Mouse (Mus musculus): ENCODE data around the gene Zfp760. TPM values are rescaled to one million over a fixed set of nuclear protein-coding genes. Genes with fewer than 3 reads are reported as not detected.

Zfp760 gene
- polyA plus RNA-seq, 1 experiment from 2014 or later, result 17.9 TPM

- ATAC-seq (replicated peaks), result 0 out of 2 replicates have a peak, but pooled peaks have one; percentile 18
- Histone ChIP-seq H3K4me1 (peaks cover 10% of the 10 kb centered on the region), H3K4me2 (replicated peaks) (peak overlapping the region; percentile 59), H3K27ac (replicated peaks) (peak overlapping the region; percentile 86), H3K4me3 (peak overlapping the region; percentile 71), H3K27me3 (no peaks in the 10 kb centered on the region), H3K9ac (replicated peaks) (peak overlapping the region; percentile 76), H3K36me3 (peaks cover 11% of the 10 kb centered on the region), H3K9me3 (no peaks in the 10 kb centered on the region)
- WGBS, result 82% methylated on average over 4 of the region's 4 CpGs
These were observed 25.5 kb downstream of the Zfp760 start for GRCm38 (mm10) chr17:21733049-21733448.

- H3K4me1 ChIP-seq, result peaks cover 10% of the 10 kb centered on the region
- ATAC-seq (replicated peaks), result peak; percentile 99
- no peaks in the 10 kb centered on the region for H3K27me3 ChIP-seq
- peak overlapping the region; percentile 76 for H3K9ac ChIP-seq (replicated peaks)
- peak overlapping the region; percentile 59 for H3K4me2 ChIP-seq (replicated peaks)
- H3K36me3 ChIP-seq, result peaks cover 13% of the 10 kb centered on the region
- H3K9me3 ChIP-seq, result no peaks in the 10 kb centered on the region
- H3K4me3 ChIP-seq, result peak overlapping the region; percentile 71
- H3K27ac ChIP-seq (replicated peaks), result peak overlapping the region; percentile 86
- under 1% methylated on average over 27 of the region's 27 CpGs for WGBS
These were observed 26.0 kb downstream of the Zfp760 start for GRCm38 (mm10) chr17:21733529-21734031.

GRCm38 (mm10) chr17:21752791-21753190, 45.2 kb downstream of the Zfp760 start:
- no peaks in the 10 kb centered on the region for H3K9me3 ChIP-seq
- H3K4me1 ChIP-seq, result peaks cover 7% of the 10 kb centered on the region
- H3K4me2 ChIP-seq (replicated peaks), result no peak overlapping the region
- 26% methylated on average over 2 of the region's 2 CpGs for WGBS
- H3K4me3 ChIP-seq, result no peak overlapping the region
- ATAC-seq (replicated peaks), result no peak
- H3K27ac ChIP-seq (replicated peaks), result no peak overlapping the region
- H3K36me3 ChIP-seq, result peaks cover 3% of the 10 kb centered on the region
- no peaks in the 10 kb centered on the region for H3K27me3 ChIP-seq
- H3K9ac ChIP-seq (replicated peaks), result no peak overlapping the region

GRCm38 (mm10) chr17:21753342-21754208, 46.0 kb downstream of the Zfp760 start:
- Histone ChIP-seq H3K4me3 (peak overlapping the region; percentile 35), H3K9ac (replicated peaks) (peak overlapping the region; percentile 28; the same call in 1 of the 2 replicates), H3K27ac (replicated peaks) (no peak overlapping the region), H3K4me1 (peaks cover 7% of the 10 kb centered on the region), H3K9me3 (no peaks in the 10 kb centered on the region), H3K27me3 (no peaks in the 10 kb centered on the region), H3K4me2 (replicated peaks) (peak overlapping the region; percentile 51), H3K36me3 (no peaks in the 10 kb centered on the region)
- peak; percentile 51 for ATAC-seq (replicated peaks)
- WGBS, result 9% methylated on average over 20 of the region's 20 CpGs

GRCm38 (mm10) chr17:21770336-21770735, 62.8 kb downstream of the Zfp760 start:
- H3K27ac ChIP-seq (replicated peaks), result no peak overlapping the region
- 86% methylated on average over 2 of the region's 2 CpGs for WGBS
- no peaks in the 10 kb centered on the region for H3K27me3 ChIP-seq
- no peaks in the 10 kb centered on the region for H3K36me3 ChIP-seq
- ATAC-seq (replicated peaks), result no peak
- H3K9me3 ChIP-seq, result no peaks in the 10 kb centered on the region; the same call in 1 of the 2 replicates
- H3K4me2 ChIP-seq (replicated peaks), result no peak overlapping the region
- H3K4me3 ChIP-seq, result no peak overlapping the region
- H3K9ac ChIP-seq (replicated peaks), result no peak overlapping the region
- no peaks in the 10 kb centered on the region for H3K4me1 ChIP-seq

Other genes starting within 250 kb of the Zfp760 start
- gene Zfp53, start 218.7 kb upstream of the Zfp760 start, polyA plus RNA-seq (2015; fragmentation: Nextera tagmentation; extraction: Ambion mirVana), result 10.9 and 11.3 TPM in 2 replicates
- 2.0 and 2.4 TPM in 2 replicates for gene Zfp52, start 172.2 kb upstream of the Zfp760 start, polyA plus RNA-seq (2015; fragmentation: Nextera tagmentation; extraction: Ambion mirVana)
- gene Zfp948, start 140.7 kb upstream of the Zfp760 start, polyA plus RNA-seq (2015; fragmentation: Nextera tagmentation; extraction: Ambion mirVana), result 18.6 and 19.5 TPM in 2 replicates
- 10.3 and 11.9 TPM in 2 replicates for gene Zfp983, start 57.1 kb upstream of the Zfp760 start, polyA plus RNA-seq (2015; fragmentation: Nextera tagmentation; extraction: Ambion mirVana)
- gene Gm10226, start 15.9 kb upstream of the Zfp760 start, polyA plus RNA-seq (2015; fragmentation: Nextera tagmentation; extraction: Ambion mirVana), result 14.7 and 14.8 TPM in 2 replicates
- 11.1 and 13.7 TPM in 2 replicates for gene Zfp229, start 23.1 kb downstream of the Zfp760 start, polyA plus RNA-seq (2015; fragmentation: Nextera tagmentation; extraction: Ambion mirVana)
- gene Zfp820, start 138.0 kb downstream of the Zfp760 start, polyA plus RNA-seq (2015; fragmentation: Nextera tagmentation; extraction: Ambion mirVana), result 3.0 and 3.1 TPM in 2 replicates
- 13.9 and 15.2 TPM in 2 replicates for gene Zfp995, start 202.2 kb downstream of the Zfp760 start, polyA plus RNA-seq (2015; fragmentation: Nextera tagmentation; extraction: Ambion mirVana)

Data from forebrain, embryonic 15.5 days (tissue).